Mouse (Mus musculus) B cell, adult 2 months (primary cell): ENCODE results near the gene Tgm7.

Source experiments
- DNase-seq, 2 experiments: peaks; one replicate each; pipeline ENCODE4 v3.0.0; 2022

Gene Tgm7

DNA sequence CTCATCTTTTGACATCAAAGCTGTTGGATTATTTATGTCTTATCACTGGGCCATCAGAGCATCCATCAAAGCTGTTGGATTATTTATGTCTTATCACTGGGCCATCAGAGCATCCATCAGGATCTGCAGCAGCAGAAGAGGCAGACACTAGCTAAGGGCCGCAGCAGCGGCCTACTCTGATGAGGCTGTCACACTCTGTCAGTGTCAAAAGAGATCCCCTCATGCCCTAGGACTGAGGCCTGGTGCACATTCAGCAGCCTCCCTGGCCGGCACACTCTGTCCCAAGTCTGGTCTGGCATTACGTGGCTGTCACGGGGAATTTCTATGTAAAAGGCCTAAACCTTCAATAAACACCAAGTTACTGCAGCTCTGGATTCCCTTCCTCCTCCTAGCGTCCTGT lies 40.1 kb downstream of the Tgm7 start:
- no peak for DNase-seq

GRCm38 (mm10) chr2:121067116-121067515 lies 42.5 kb downstream of the Tgm7 start:
- no peak for DNase-seq

- no peak for DNase-seq
These were observed 48.3 kb downstream of the Tgm7 start for GRCm38 (mm10) chr2:121061315-121061714.

DNA sequence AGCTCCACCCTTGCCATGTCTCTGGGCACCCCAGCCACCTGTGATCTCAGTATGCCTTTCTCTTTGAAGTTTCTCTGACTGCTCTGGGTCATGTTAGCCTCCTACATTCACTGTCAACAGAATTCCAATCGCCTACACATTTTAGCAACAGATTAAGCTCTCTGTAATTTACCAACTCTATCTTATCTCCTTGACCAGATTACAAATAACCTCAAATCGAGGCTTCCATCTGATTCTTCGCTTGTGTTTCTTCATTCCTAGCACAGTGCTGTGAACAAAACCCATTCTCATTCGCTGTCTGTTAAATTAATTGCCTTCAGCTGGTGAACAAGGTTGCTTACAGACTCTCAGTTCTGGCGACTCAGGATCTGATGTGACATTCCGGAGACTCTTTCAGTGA lies 51.6 kb downstream of the Tgm7 start:
- no peak for DNase-seq

GRCm38 (mm10) chr2:121055915-121056314 lies 53.7 kb downstream of the Tgm7 start:
- no peak for DNase-seq

DNA sequence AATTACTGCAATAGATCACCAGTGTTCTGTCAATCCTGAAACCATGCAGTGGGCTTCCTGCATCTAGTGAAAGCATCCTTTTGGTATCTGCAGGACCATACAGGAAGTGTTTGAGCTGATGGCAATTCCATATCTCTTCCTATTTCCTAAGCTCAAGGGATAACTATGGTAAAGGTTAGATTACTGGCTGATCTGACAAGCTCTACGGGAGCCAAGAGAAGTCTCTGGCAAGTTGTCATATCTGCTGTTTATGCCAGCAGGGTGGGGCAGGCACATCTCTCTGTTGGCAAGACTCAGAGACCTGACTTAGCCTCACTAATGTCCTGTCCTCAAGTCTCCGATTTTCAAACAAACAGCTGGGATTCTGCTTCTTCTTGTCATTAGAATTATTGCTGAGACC lies 55.5 kb downstream of the Tgm7 start:
- DNase-seq, result no peak

DNA sequence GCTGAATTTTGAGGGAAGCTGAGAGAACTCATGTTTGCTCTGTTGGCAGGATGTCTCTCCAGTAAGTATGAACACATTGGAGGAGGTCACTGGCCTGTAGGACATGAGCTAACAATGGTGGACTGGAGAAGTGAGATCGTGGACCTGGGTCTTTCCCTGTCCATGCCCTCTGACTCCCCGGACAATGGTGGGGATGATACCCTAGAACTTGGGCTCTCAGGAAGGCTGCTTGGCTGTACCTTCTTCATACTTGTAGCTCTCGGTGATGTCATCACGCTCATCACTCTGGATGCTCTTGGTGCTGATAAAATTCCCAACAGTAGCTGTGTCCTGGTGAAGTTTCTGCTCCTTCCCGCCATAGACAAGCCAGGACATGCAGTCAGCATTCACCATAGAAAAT lies 57.4 kb downstream of the Tgm7 start:
- no peak for DNase-seq

DNA sequence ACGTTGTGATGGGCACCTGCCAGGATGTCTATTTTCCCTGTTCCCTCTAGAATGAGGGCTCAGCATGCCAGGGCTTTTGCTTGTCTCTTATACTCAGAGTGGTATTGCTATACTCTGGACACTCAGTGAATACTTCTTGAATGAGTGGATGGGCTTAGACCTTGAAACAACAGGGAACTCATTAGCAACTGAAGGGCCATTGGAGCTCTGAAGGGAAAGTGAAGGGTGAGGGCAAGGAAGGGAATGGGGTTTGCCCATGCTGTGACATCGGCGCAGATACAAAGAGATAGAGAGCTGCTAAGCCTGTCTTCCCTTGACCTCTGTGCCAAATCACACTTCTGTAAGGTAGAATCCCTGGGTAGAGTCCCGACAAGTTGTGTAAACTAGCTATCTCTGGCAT lies 63.9 kb downstream of the Tgm7 start:
- no peak for DNase-seq
